Mouse (Mus musculus) sigmoid colon, adult 10 weeks (tissue): ENCODE results near the gene Txnrd1. TPM values are rescaled to one million over a fixed set of nuclear protein-coding genes. Genes with fewer than 3 reads are reported as not detected.

Experiments used
- polyA plus RNA-seq: library from polyadenylated mRNA; stranded (reverse); fragments of 350-450 nt; fragmentation: Illumina TruSeq; extraction: RNeasy Lipid Tissue Mini Kit (QIAGEN cat#74804); gene quantifications from one replicate; pipeline ENCODE4 v1.2.3, GENCODE M21; 2014; ENCODE audit warnings: low read depth, low replicate concordance

Gene Txnrd1
- polyA plus RNA-seq, result 121 TPM

DNA sequence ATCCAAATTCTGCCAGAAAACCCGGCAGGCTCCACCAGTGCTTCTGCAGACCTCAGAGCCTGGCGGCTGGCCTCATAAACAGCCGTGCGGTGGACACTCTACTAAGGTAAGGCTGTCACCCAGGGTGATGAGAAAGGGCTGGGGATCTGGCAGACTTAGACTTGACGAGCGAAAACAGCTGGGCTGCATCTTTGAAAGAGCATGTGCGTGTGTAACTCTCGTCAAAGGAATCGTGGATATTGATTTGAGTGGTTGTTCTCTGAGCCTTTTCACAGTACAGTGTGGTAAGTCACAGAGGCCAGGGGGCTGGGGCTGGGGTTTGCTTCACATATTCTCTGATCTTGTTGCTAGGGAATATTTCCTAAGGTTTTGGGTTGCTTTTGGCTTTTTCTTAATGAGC lies at the start of gene Txnrd1:
TSS of gene Txnrd1 (plus strand) at position 26 of the 400 bp plus-strand sequence.

DNA sequence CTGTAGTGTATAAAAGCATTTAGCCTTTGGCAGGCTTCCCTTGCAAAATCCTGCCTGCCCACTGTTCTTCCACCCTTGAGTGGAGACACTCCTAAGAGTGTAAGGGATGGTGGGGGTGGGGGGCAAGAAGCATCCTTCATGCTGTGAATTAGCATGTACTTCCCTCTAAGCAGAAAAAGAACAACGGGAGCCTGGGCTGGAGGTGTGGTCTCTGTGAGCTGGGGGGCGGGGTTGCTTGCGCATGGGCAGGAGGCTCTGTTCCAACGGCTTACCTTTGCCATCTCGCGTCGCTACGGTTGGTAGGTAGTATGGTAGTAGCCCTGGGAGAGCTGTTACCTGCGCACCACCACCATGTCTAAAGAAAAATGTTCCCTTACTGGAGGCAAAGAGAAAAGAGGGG lies 32.6 kb downstream of the Txnrd1 start, which contains the start of gene Eid3:
TSS of gene Eid3 (plus strand) at position 271 of the 400 bp plus-strand sequence.

Other genes with a start within 250 kb of the Txnrd1 start
- gene 1190007I07Rik, start 210.7 kb upstream of the Txnrd1 start, polyA plus RNA-seq, result 26.3 TPM
- 58.4 TPM for gene Tdg, start 204.1 kb upstream of the Txnrd1 start, polyA plus RNA-seq
- 2.8 TPM for gene Glt8d2, start 143.3 kb upstream of the Txnrd1 start, polyA plus RNA-seq
- 75.7 TPM for gene Hcfc2, start 137.8 kb upstream of the Txnrd1 start, polyA plus RNA-seq
- gene Nfyb, start 69.8 kb upstream of the Txnrd1 start, polyA plus RNA-seq, result 52.3 TPM
- 0.91 TPM for gene Eid3, start 32.7 kb downstream of the Txnrd1 start, polyA plus RNA-seq
- gene Chst11, start 151.5 kb downstream of the Txnrd1 start, polyA plus RNA-seq, result 4.9 TPM